Mouse (Mus musculus): ENCODE results near the gene Adamts5.

Gene Adamts5

DNA sequence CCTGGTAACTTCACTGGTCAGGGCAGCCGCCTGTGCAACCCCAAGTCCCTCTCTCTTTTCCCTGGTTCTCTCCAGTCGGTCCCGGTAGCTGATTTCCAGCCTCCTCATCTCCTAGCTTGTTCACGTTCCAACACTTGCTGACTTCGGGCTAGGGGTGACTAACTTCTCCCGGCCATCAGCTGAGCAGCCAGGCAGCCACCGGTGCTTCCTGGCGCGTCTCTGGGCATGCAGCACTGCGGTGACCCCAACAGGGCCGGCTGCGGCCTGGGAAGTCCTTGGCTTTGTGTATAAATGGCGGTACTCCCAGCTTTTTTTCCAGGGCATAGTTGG, at the start of gene Adamts5:
Gene Adamts5, minus strand, starts transcription at position 248 of the 330 bp plus-strand sequence.
- DNase-seq (ENCODE audit: low spot score in 2 of 2): no peak

DNA sequence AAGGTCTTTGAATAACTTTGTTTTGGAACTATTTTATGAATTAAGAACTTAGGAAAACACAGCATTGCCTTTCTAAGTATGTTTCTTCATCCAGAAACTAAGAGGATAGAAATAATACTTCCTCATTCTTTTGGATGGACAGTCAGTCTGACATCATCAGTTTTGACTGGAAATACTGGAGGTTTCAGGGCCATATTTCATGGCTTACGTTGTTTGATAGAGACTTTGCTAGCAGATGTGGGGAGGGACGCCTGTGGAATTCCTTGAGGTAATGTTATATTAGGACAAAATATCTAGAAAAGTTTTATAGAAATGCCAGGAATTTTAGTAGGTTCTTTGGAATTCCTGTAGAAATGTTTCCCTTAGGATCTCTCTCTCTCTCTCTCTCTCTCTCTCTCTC, 48.7 kb upstream of the Adamts5 start:
- no peak for DNase-seq (ENCODE audit: low spot score in 2 of 2)

DNA sequence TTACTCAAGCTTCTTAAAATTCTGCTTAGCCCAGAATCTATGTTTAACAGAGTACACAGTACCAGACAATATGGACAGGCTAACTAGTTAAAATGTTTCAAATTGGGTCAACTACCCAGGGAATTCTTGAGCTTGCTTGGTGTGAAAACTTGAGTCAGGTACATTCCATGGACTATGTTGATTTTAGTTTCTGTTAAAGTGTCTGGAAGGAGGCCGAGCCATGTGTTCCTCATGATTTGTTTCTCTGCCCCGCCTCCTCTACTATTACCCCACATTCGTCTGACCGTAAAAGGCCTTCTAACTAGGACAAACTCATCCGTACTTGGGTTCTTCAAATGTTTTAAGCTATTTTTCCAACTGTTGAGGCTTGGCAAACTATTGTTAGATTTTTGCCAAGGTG, 24.4 kb upstream of the Adamts5 start:
- DNase-seq (ENCODE audit: low spot score in 2 of 2): no peak

DNA sequence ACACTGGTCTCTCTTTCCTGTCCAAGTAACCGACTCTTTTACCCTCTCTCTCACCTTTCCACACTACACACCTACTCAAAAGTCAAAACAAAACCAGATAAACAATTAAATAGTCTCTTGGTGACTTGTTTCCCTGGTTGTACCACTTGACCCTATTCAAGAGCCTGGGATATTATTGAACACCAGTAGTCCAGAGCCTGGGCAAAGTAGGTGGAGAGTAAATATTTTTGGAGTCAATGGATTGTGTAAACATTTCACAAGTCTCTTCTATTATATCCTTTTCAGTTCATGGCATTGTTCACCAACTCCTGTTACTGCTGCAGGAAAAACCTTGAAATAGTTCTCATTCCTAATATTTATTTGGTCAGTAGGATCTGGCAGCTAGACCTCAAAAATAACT, 20.8 kb upstream of the Adamts5 start:
- no peak for DNase-seq (ENCODE audit: low spot score in 2 of 2)

DNA sequence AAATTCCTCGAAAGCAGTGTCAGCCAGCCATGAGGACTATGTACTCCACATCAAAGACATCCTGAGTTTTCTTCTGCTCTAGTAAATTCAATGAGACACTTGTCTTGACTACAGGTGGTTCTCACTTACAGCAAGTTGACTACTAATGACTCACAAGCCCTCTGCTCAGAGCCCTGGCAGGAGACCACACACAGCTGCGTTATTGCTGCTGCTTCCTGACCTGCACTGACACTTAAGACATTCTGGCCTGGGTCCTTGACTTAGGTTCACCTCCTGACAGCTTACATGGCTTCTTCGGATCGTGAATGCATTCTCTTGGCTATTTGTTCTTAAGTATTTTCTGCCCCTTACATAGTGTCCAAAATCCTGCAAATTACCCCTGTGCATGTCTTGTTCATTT, 18.5 kb upstream of the Adamts5 start:
- DNase-seq (ENCODE audit: low spot score in 2 of 2): no peak

DNA sequence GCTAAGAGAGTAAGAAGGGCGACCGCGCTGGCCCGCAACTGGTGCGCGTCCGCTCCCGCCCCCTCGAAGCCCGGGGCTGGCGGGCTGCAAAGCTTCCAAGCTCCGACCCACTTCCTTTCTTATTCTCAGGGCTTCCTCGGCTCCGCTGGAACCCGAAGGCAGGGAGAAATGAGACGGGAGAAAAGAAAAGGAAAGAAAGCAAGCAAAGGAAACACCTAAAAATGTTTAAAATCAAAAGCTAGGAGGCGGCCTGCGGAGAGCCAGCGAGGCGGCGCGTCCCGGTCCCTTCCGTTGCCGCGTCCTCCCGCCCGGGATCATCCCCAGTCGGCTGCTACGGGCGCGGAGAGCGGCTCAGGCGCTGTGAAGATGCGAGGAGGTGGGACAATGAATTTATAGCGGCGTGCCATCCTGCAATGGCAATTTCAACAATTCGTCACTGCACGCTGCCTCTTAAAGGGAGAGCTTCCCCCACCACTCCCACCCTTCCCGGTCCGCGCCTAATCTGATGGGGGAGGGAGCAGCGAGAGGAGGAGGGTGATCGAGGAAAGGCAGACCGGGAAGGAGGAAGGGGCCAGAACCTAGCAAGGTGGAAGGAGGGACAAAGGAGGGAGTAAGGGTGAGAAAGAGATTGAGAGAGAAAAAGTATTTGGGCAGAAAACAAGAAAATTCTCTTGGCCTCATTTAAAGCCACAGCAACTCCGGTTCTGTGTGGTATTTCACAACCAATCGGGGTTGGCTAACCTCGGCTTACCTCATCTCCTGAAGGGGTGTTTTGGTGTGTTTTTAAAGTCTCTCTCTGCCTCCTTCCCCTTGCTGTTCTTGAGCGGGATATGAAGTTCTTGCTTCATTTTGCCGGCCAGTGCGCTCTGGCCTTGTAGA, 687 bp downstream of the Adamts5 start:
- DNase-seq (ENCODE audit: low spot score in 2 of 2): no peak

DNA sequence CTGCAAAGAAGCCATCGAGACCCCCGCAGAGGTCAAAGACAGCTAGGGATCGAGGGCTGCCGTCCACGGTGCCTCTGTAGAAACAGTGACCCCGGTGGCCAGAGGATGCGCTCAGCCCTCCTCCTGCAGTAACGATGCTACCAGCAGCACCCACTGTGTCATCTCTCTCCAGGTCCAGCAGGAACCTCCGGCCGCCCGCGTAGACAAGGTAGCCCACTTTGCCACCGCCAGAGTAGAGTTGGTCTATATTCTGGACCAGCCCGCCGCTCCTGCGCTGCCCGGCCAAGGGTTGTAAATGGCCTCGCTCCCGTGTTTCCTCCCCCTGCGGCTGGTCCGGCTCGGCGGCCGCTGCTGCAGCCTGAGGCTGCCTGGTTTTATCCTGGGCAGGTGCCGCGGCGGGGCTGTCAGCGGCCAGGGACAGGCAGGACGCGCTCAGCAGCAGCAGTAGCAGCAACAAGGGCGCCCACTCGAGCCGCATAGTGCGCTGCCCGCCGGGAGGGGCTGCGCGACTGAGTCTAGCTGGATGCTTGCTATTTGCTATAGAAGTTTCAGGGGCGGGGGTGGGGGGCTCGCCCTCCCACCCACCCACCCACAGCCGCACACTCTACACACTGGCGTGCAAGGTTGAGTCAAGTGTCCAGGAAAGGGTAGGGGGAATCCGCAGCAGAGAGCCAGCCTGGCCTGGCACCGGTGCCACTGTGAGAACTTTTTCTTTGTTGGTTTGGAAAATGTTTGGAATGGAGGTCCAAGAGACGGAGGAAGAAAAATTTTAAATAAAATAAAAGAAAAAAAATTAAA, 1.6 kb downstream of the Adamts5 start:
- no peak for DNase-seq (ENCODE audit: low spot score in 2 of 2)

DNA sequence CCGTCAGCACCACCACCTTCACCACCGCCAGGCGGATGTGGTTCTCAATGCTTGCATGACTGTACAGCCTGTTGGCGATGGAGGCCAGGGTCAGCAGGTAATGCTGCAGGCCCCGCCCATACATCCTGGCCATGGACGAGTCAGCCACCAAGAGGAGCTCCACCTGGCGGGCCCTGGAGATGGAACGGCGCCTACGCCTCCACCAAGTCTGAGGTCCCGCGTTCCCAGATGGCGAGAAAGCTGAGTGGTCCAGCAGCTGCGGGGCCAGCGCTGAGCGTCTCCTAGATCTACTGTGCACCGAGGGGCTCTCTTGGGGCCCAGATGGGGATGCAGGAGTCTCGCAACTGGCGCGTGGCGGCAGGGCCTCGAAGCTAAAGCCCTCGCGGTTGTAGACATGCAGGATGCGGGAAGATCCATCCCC, 2.3 kb downstream of the Adamts5 start:
- no peak for DNase-seq (ENCODE audit: low spot score in 2 of 2)

DNA sequence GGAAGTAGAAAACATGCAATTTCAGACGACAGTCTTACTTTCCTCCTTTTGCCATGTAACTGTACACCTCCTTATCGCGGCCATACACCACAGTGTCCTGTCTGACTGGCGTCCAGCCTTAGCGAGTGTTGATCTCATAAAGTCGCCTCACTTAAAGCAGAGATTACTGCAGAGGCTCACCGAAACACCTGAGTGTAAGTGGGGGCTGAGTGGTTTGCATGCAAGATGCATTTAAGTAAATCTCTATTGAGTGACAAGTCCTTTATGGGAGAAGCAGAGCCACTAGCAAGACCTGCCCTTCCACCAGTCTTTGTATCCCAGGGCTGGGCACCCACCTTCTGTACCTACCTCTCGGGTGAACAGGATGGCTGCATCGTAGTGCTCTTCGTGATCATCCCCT, 2.8 kb downstream of the Adamts5 start:
- DNase-seq (ENCODE audit: low spot score in 2 of 2): no peak

DNA sequence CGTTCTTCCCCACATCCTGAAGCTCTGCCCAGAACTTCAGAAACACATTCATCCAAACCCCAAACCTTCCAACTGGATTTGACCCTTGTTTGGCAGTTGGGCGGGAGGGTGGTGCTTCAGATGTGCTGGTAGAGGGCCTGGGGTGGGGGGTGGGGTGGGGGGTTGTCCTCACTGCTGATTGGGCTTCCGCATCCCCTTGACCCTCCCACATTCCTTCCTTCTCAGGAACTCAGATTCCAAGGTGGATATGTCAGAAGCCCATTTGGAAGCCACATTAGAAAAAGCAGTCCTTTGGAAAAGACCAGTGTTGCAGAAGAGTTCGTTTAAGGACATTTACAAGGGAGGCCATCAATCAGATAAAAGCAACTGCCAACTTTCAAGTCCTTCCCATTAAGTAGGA, 3.2 kb downstream of the Adamts5 start:
- no peak for DNase-seq (ENCODE audit: low spot score in 2 of 2)

DNA sequence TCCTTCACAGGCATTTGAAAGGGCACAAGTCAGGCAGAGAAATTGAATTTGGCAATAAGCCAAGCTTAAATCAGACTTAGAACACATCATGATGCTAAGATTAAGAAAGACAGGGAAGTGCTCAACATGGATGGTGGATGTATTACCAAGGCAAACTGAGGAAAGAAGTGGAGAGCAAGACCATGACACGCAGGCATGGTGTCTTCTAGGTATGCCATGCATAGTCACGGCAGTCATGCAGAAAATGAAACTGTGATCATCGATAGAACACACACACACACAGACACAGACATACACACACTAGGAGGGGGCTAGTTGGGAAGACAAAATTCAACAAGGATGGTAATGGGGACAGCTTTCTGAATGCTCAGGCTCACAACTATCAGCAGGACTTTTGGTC, 3.8 kb downstream of the Adamts5 start:
- no peak for DNase-seq (ENCODE audit: low spot score in 2 of 2)

DNA sequence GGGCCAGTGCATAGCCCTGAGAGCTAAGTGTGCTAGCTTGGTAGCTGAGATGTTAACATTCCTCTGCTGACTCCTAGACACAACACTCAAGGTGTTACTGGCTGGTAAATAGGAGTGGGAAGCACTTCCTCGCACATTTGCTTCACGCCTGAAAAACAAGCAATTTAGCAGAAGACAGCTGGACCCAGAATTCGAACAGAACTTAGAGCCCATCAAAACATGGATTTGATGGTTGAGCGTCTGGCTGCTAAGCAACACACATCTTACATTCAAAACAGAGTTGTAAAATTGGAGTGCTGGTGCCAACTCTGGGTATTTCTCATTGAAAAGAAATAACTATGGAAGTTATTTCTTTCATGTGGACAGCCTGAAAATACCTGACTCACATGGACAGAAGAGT, 5.7 kb downstream of the Adamts5 start:
- DNase-seq (ENCODE audit: low spot score in 2 of 2): no peak

DNA sequence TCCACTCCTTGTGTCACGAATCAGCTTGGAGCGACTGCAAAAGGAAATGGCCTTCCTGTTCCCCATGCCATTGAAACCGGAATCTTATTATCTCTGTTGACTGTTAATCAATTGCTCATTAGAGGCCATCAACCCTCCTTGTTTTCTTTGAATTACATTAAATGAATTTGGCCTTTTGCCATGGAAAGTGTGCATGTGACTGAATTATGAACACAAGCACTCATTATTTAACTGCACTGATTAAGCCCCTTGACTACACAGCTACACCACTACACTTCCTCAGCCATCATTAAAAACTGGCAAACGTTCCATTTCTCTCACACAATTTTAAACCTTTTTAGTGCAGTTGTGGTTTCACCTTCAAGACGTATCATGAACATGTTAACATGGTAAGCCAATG, 11.8 kb downstream of the Adamts5 start:
- DNase-seq (ENCODE audit: low spot score in 2 of 2): no peak

DNA sequence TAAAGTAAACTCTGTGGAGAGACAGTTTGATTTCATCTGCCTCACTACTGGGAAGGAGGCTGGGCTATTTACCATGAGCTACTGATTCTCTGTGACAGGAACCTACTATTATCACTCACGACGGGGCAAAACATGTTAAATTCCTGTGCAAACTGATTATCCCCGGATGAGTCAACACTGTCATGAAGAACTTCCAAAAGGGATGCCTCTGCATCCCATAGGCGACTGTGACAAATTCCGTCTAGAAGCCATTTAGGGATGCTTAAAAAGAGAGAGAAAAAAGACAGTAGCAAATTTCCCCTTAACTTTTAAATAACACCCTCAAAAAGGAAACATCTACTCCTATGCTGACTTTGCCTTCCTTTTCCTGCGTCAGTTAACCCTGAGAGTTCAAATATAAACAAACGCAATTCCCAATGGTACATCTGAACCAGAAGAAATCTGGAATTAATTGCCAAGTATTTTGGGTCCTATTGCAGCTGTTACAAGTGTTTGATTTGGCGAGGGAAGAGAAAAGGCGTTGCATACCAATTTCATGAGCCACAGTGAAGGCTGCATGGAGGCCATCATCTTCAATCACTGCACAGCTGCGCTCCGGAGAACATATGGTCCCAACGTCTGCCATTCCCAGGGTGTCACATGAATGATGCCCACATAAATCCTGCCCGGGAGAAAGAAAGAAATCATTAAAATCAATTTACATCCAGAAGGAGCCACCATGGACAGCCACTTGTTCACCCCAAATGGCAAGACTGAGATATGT, 14.2 kb downstream of the Adamts5 start:
- no peak for DNase-seq (ENCODE audit: low spot score in 2 of 2)

DNA sequence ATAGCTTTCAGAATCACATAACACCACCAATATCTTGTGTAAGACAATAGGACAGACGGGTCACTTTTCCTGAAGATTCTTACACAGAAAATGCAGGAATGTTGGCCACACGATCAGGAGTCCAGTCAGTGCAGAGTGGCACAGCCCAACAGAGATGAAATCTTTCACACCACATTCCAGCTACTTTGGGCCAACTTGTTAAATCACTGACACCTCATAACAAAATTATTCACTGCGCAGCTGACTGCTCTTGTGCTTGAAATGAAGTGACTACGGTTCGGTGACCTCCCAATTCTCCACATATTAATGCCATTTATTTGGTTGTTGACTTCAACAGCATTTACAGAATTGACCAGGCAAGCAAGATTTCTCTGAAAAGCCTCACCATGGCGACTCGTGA, 22.6 kb downstream of the Adamts5 start:
- DNase-seq (ENCODE audit: low spot score in 2 of 2): no peak

DNA sequence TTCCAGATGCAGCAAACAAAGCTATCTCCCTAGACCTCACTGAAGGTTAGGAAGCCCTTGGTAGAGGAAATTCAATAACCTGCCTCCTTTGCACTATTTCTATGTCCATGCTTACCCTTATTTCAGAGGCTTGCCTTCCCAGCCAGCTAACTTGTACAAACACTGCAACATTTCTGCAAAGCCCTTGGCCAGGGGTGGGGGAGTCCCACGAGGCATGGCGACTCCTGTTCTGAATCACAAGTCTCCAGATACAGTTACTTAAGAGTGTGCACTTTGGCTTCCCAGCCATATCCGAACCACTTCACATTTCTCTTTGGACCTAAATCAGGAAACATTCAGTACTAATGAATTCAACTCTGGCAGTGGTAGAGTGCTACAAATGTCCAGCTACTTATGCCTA, 27.5 kb downstream of the Adamts5 start:
- no peak for DNase-seq (ENCODE audit: low spot score in 2 of 2)

DNA sequence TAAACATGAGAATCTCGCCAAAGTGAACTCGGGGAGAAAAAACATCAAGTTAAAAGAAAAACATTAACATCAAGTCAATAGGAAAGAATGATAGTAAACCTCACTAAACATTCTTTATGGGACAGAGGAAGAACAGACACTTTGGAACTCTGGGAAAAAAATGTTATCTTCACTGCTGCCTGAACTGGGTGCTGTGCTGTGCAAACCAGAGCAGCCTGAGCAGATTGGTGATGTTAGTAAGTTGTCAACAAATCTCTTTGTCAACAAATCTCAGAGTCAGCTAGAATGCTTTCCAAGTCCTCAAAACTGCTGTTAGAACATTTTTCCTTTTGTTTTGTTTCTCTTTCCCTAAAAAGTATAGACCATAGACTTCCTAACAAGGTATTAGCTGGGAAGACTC, 29.7 kb downstream of the Adamts5 start:
- no peak for DNase-seq (ENCODE audit: low spot score in 2 of 2)

DNA sequence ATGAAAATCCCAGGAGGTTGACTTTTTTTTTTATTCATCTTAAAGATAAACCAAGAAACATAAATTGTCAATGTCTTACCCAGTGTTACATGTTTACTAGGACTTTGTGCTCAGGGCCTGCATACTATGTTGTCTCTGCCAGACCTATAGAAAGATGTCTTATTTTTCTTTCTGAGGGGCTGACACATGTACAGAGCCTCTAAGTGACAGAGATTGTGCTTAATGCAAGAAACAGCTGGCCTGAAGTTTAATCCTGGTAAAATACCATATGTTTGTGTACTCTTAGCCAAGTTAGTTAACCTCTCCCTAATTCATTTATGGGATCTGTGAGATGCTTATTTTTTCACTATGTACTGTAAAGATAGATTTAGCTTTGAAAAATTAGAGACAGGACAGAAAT, 30.4 kb downstream of the Adamts5 start:
- no peak for DNase-seq (ENCODE audit: low spot score in 2 of 2)

DNA sequence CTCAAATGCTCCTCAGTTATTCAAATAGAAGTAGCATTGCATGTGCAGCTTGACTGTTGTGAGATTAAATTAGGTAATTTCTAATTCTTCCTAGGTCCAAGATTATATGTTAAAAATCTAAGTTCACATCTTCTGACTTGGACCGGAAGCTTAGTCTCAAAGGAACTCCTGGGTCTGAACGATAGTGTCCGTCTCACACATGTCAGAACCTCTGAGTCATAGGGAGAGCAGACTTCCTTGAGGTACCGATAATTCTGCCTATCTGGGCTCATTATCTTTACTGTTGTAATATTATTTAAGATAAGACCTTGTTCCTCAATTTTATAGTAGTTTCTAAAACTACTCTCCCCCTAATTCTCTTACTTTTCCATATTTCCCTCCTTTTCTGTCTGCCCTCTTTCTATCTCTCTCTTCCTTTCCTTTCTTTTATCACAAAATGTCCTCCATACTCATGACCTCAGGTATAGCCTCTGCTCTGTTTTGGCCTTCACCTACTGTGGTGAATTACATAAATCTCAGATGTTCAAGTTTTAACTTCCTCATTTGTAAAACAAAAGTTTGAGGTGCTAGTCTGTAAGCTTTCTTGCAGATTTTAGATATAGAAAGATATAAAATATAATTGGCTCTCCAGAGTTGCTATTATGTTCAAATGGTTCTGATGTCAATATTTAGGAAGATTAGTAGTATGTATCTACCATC, 36.8 kb downstream of the Adamts5 start:
- no peak for DNase-seq (ENCODE audit: low spot score in 2 of 2)

DNA sequence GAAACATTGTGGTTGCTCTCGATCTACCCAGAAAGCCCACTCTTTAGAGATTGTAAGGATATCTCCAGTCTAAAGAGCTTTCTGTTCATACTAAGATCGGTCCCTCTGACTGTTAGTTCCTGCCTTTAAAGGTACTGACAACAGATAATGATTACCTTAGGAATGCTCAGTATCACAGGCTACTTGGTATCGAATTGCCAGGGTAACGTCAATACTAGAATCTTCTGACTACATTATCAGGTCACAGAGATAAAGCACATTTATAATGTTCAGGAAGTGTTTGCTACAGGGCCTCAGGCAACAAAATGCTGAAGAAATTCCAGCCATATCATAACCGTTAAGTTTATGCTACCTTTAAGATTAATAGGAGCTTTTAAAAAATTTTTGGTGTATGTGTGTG, 47.1 kb downstream of the Adamts5 start:
- no peak for DNase-seq (ENCODE audit: low spot score in 2 of 2)

DNA sequence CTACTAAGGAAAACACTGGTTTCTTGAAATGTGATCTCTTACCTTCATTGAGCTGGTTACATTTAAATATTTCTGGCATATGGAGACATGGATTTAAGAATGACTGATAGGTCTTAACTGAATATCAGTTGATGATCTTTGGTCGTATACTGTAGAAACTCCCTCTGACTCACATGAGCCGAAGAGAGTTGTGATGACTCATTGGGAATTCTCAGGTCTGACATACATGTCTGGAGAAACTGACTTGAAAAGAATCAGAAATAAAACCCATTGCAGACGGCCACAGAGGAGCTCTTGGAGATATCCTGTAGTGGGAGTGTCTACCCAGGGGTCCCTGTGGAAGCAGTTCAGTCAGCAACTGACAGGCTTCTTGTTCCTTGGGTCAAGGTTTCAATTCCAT, 74.6 kb downstream of the Adamts5 start:
- DNase-seq (ENCODE audit: low spot score in 2 of 2): no peak

All from spleen, postnatal 36 days (tissue).